Mouse (Mus musculus) frontal cortex, postnatal 10 days (tissue): ENCODE results near the gene Hist1h2bk.
"Not testable (repeated sequence)": the region's sequence is repeated elsewhere in the genome, so short reads cannot be mapped to it uniquely, and the experiment has no call there.

ENCODE experiments used
- DNase-seq, 2 experiments: peaks; one replicate each; pipeline ENCODE4 v3.0.0; 2022; ENCODE audit warnings: low spot score in 2 of 2, mixed read lengths in 1 of 2

Hist1h2bk gene

GRCm38 (mm10) chr13:22039951-22040463 is 4.3 kb downstream of the Hist1h2bk start:
- no peak for DNase-seq

- no peak for DNase-seq
Measured at GRCm38 (mm10) chr13:22040464-22041141, 4.9 kb downstream of the Hist1h2bk start.

- DNase-seq, result peak; percentile 91 to 93
Measured at GRCm38 (mm10) chr13:22041142-22041536, 5.5 kb downstream of the Hist1h2bk start, which contains the start of gene Hist1h4i. TSS of gene Hist1h4i (minus strand) at chr13:22041362.

GRCm38 (mm10) chr13:22041651-22042567 is 6.2 kb downstream of the Hist1h2bk start:
- no peak for DNase-seq

GRCm38 (mm10) chr13:22042568-22043502 is 7.2 kb downstream of the Hist1h2bk start, which contains the start of the genes Hist1h2ag and Hist1h2bj:
TSS of gene Hist1h2ag (minus strand) at chr13:22042944.
TSS of gene Hist1h2bj (plus strand) at chr13:22043214.
- peak; percentile 86 to 89 for DNase-seq

GRCm38 (mm10) chr13:22043503-22044431 is 8.1 kb downstream of the Hist1h2bk start:
- no peak for DNase-seq

GRCm38 (mm10) chr13:22044432-22045155 is 8.9 kb downstream of the Hist1h2bk start:
- no peak for DNase-seq

GRCm38 (mm10) chr13:22045311-22045710 is 9.6 kb downstream of the Hist1h2bk start:
- DNase-seq, result no peak

- DNase-seq, result no peak
Measured at GRCm38 (mm10) chr13:22049041-22049440, 13.4 kb downstream of the Hist1h2bk start.

GRCm38 (mm10) chr13:22049737-22050440 is 14.2 kb downstream of the Hist1h2bk start:
- DNase-seq, result no peak

GRCm38 (mm10) chr13:22050591-22051522 is 15.2 kb downstream of the Hist1h2bk start:
- DNase-seq, result peak; percentile 80 to 89

GRCm38 (mm10) chr13:22051523-22051859 is 15.8 kb downstream of the Hist1h2bk start:
- DNase-seq, result no peak

- no peak for DNase-seq
Measured at GRCm38 (mm10) chr13:22053754-22054153, 18.1 kb downstream of the Hist1h2bk start.

- DNase-seq, result no peak
Measured at GRCm38 (mm10) chr13:22061422-22061821, 25.8 kb downstream of the Hist1h2bk start.

- no peak for DNase-seq
Measured at GRCm38 (mm10) chr13:22063468-22063867, 27.8 kb downstream of the Hist1h2bk start.

GRCm38 (mm10) chr13:22084140-22084539 is 48.5 kb downstream of the Hist1h2bk start, which contains the start of gene Vmn1r188:
TSS of gene Vmn1r188 (plus strand) at chr13:22084440.
- DNase-seq, result not testable (repeated sequence)
